Mouse (Mus musculus): ENCODE results near the gene Bag6. TPM values are rescaled to one million over a fixed set of nuclear protein-coding genes. Genes with fewer than 3 reads are reported as not detected.

Bag6 gene
- polyA plus RNA-seq, 1 experiment from 2014 or later = 84.0 TPM

DNA sequence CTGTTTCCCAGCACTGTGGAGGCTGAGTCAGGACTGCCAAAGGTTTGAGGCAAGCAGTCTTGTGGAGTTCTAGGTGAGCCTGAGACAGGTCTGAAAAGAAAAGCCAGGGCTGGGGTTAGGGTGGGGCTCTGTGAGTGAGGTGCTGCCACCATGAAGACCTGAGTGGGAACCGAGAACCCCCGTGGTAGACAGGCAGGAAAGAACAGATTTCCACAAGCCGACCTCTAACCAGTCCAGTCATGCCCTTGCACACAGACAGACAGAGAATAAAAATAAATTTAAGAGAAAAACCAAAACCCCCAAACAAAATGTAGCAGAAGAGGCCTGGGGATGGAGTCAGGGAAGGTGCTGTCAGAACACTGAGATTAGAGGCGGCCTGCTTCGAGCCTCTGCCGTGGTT is 40.4 kb downstream of the Bag6 start:
- Histone ChIP-seq H3K9me3 (no peaks in the 10 kb centered on the region), H3K27me3 (no peaks in the 10 kb centered on the region), H3K36me3 (no peaks in the 10 kb centered on the region), H3K27ac (replicated peaks) (no peak overlapping the region), H3K9ac (replicated peaks) (no peak overlapping the region), H3K4me2 (replicated peaks) (no peak overlapping the region), H3K4me3 (no peak overlapping the region), H3K4me1 (no peaks in the 10 kb centered on the region)
- 69% methylated on average over 6 of the region's 6 CpGs for WGBS
- ATAC-seq (ENCODE audit: low FRiP score, low read depth) = no peak

DNA sequence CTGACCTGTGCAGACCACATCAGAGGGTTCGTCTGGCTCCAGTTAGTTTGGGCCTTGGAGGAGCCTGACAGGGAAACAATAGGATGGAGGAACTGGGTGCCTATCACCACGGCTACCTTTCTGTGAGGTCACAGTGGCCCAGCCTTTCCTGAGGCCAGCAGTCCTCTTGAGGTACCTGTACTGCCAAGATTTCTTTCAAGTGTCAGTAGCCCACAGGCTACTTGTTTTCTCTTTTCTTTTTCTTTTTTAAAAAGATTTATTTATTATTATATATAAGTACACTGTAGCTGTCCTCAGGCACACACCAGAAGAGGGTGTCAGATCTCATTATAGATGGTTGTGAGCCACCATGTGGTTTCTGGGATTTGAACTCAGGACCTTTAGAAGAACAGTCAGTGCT is 41.0 kb downstream of the Bag6 start, which contains the start of gene Aif1:
Aif1 (minus strand) TSS at position 101 of the 400 bp plus-strand sequence.
- Histone ChIP-seq H3K36me3 (no peaks in the 10 kb centered on the region), H3K27ac (replicated peaks) (no peak within 1 kb of the TSS), H3K4me1 (no peaks in the 10 kb centered on the region), H3K9ac (replicated peaks) (no peak within 1 kb of the TSS), H3K4me3 (no peak within 1 kb of the TSS), H3K9me3 (no peaks in the 10 kb centered on the region), H3K4me2 (replicated peaks) (no peak within 1 kb of the TSS), H3K27me3 (no peaks in the 10 kb centered on the region)
- 23% methylated on average over 2 of the region's 2 CpGs for WGBS
- no peak for ATAC-seq (ENCODE audit: low FRiP score, low read depth)

DNA sequence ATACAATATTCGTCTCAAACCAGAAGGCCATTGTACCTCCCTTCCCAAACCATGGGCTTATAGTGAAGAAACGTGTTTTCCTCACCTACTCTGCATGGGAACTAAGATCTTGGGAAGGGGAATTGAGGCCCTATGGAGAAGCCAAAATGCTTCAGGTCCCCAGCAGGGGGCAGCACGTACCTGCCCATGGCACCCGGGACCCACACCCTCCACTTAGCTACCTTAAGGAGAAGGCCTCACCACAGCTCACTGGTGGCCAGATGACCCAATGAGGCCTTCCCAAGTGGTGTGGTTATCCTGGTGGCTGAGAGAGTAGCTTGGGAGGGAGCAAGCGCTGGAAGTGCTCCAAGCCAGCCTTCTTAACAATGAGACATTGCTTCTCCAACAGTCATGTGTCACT is 43.5 kb downstream of the Bag6 start:
- Histone ChIP-seq H3K9ac (replicated peaks) (no peak overlapping the region), H3K9me3 (no peaks in the 10 kb centered on the region), H3K36me3 (no peaks in the 10 kb centered on the region), H3K4me3 (no peak overlapping the region), H3K4me2 (replicated peaks) (no peak overlapping the region), H3K27ac (replicated peaks) (no peak overlapping the region), H3K4me1 (no peaks in the 10 kb centered on the region), H3K27me3 (no peaks in the 10 kb centered on the region)
- 0 out of 2 replicates have a peak, but pooled peaks have one; percentile 16 for ATAC-seq (ENCODE audit: low FRiP score, low read depth)
- 19% methylated on average over 5 of the region's 5 CpGs for WGBS

DNA sequence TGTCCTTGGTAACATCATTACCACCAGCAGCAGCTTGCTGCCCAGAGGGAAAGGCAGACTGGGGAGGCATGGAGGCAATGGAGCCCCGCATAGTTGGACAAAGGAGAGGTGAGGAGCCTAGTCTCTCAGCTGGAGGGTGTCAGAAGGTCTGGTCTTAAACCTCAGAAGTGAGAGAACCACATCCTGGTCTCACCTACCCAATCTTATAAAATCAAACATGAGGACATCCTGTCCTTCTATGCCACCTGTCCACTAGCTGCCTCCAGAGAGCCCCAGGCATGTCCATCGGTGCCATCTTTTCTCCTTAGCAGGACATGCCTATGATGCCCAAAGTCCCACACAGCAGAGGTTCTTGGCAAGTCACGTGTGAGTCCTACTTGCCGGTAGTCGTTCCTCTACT is 45.1 kb downstream of the Bag6 start:
- WGBS = 90% methylated on average over 5 of the region's 5 CpGs
- ATAC-seq (ENCODE audit: low FRiP score, low read depth) = no peak
- Histone ChIP-seq H3K4me1 (no peaks in the 10 kb centered on the region), H3K27me3 (no peaks in the 10 kb centered on the region), H3K36me3 (no peaks in the 10 kb centered on the region), H3K4me2 (replicated peaks) (no peak overlapping the region), H3K27ac (replicated peaks) (no peak overlapping the region), H3K9ac (replicated peaks) (no peak overlapping the region), H3K9me3 (no peaks in the 10 kb centered on the region), H3K4me3 (no peak overlapping the region)

DNA sequence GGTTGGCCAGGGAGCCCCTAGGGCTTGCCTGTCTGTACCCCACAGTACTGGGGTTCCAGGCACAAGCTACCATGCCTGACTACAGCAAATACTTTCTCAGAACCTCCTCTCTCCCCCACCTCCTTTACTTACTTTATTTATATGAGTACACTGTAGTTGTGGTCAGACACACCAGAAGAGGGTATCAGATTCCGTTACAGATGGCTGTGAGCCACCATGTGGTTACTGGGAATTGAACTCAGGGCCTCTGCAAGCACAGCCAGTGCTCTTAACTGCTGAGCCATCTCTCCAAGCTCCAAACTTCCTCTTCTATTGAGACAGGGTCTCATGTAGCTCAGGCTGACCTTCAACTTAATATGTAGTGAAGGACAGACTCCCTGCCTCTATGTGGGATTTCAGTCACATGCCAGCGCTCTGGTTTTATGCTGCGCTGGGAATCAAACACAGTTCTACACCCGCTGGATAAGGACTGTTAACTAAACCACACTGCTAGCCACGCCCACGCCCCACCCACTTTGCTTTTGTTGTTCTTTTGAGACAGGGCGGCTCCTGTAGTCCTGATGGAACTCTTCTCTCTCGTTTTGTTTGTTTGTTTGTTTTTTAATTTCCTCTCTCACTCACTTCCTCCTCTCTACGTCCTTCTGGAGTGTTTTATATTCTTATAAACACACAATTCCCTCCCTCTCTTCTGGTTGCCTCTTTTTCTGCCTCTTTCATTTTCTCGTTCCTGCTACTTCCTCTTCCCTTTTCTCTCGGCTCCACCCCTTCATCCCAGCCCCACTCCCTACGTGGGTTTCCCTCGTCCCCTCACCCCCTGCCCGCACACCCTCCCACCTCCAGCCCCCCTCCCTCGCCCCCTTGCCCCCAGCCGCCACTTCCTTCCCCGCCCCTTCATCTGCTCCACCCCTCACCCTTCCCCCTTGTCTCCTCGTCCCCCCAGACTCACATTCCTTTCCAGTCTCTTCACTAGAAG is 50.9 kb downstream of the Bag6 start:
- WGBS = 5% methylated on average over 17 of the region's 18 CpGs
- ATAC-seq (ENCODE audit: low FRiP score, low read depth) = 0 out of 2 replicates have a peak, but pooled peaks have one; percentile 47
- Histone ChIP-seq H3K36me3 (no peaks in the 10 kb centered on the region), H3K27ac (replicated peaks) (peak overlapping the region; percentile 65), H3K27me3 (no peaks in the 10 kb centered on the region), H3K4me3 (peak overlapping the region; percentile 35), H3K4me2 (replicated peaks) (peak overlapping the region; percentile 56), H3K9me3 (no peaks in the 10 kb centered on the region), H3K9ac (replicated peaks) (peak overlapping the region; percentile 39), H3K4me1 (peaks cover 13% of the 10 kb centered on the region)

DNA sequence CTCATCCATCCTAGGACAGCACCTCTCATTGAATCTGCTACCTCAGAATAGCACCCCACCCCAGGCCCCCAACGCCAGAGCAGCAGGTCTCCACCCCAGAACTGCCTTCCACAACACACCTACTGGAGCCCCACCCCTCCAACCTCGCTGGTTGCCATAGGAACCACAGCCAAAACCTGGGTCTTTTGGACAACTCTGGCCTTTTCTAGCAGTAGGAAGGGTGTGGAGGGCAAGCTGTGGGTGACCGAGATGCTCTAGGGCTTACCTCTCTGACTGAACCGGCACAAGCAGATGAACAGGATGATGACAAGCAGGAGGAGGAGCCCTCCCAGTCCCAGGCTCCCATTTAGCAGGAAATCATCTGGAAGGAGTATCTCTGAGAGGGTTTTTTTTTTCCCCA is 51.7 kb downstream of the Bag6 start:
- Histone ChIP-seq H3K27me3 (no peaks in the 10 kb centered on the region), H3K4me2 (replicated peaks) (peak overlapping the region; percentile 56), H3K4me3 (peak overlapping the region; percentile 35), H3K27ac (replicated peaks) (peak overlapping the region; percentile 65), H3K9me3 (no peaks in the 10 kb centered on the region), H3K4me1 (peaks cover 13% of the 10 kb centered on the region), H3K9ac (replicated peaks) (peak overlapping the region; percentile 39), H3K36me3 (no peaks in the 10 kb centered on the region)
- WGBS = 3% methylated on average over 4 of the region's 4 CpGs
- ATAC-seq (ENCODE audit: low FRiP score, low read depth) = no peak

DNA sequence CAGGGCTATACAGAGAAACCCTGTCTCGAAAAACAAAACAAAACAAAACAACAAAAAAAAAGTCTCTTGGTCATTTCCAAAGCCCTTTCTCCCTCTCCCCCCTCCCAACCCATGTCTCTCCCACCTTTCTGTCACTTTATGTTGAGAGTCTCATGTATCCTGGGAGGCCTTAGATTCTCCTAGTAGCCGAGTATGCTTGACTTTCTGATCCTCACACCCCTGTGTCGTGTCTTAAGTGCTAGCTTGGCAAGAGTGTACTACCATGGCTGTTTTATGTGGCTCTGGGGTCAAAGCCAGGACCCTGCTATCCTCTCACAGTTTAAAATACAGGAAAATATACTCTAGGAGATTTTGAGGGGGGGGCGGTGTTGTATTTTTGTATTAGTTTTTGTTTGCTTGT is 52.4 kb downstream of the Bag6 start:
- no peaks in the 10 kb centered on the region for H3K27me3 ChIP-seq
- H3K27ac ChIP-seq (replicated peaks) = no peak overlapping the region
- no peaks in the 10 kb centered on the region for H3K36me3 ChIP-seq
- no peaks in the 10 kb centered on the region for H3K9me3 ChIP-seq
- no peak overlapping the region for H3K4me2 ChIP-seq (replicated peaks)
- no peak overlapping the region for H3K9ac ChIP-seq (replicated peaks)
- no peak overlapping the region for H3K4me3 ChIP-seq
- H3K4me1 ChIP-seq = peaks cover 13% of the 10 kb centered on the region
- ATAC-seq (ENCODE audit: low FRiP score, low read depth) = no peak
- WGBS = 79% methylated on average over 4 of the region's 4 CpGs

DNA sequence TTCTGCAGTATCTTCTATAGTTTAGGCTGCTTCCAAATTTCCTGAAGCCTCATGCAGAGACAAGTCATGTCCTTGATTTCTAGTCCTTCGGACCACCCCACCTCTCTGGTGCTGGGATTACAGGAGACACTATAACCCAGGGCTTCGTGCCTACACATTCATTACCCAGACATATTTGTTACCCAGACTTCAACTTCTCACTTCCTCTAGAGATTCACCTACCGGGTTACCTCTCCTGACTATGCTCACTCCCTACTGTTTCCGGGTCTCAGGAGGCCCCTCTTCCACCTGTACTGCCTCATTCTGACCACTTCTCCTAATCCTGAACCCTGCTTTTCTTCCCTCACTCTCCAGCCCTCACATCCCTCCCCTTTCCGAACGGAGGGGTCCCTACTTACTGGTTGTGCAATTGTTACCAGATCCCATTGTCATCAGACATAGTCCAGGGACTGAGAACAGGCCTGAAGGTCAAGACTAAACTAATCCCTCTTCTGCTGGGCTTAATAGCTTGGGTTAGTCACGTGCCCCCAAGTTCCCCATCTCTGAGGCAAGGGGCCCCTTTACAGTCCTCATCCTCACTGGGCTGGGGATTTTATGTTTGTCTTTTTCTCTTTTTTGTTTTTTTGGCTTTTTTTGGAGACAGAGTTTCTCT is 53.1 kb downstream of the Bag6 start, which contains the start of gene Lst1:
Lst1 (minus strand) TSS at position 481 of the 652 bp plus-strand sequence.
- Histone ChIP-seq H3K4me2 (replicated peaks) (no peak within 1 kb of the TSS), H3K9ac (replicated peaks) (no peak within 1 kb of the TSS), H3K4me3 (no peak within 1 kb of the TSS), H3K9me3 (no peaks in the 10 kb centered on the region), H3K27me3 (no peaks in the 10 kb centered on the region), H3K4me1 (peaks cover 13% of the 10 kb centered on the region), H3K27ac (replicated peaks) (no peak within 1 kb of the TSS), H3K36me3 (no peaks in the 10 kb centered on the region)
- no peak for ATAC-seq (ENCODE audit: low FRiP score, low read depth)
- WGBS = 64% methylated on average over 7 of the region's 7 CpGs

DNA sequence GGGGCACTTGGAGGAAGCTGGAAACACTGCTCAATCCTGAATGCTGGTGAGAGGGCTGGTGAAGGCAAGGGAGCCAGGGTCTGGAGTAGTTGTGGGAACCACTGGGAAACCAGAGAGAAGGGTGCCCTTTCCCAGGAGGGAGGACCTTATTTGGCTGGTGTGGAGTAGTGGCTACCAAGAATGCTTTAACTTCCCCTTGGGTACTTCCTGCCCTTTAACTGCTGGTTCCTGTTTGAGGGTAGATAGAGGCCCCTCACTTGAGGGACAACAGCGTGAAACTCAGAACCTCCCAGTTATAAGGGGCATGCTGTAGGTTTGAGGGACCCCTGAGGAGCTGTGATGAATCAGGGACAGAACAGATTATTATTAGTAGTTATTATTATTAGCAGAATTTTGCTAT is 54.2 kb downstream of the Bag6 start:
- Histone ChIP-seq H3K9me3 (no peaks in the 10 kb centered on the region), H3K27ac (replicated peaks) (no peak overlapping the region), H3K36me3 (no peaks in the 10 kb centered on the region), H3K9ac (replicated peaks) (no peak overlapping the region), H3K4me1 (peaks cover 13% of the 10 kb centered on the region), H3K4me3 (no peak overlapping the region), H3K4me2 (replicated peaks) (no peak overlapping the region), H3K27me3 (peaks cover 4% of the 10 kb centered on the region)
- no peak for ATAC-seq (ENCODE audit: low FRiP score, low read depth)
- 66% methylated on average over 1 of the region's 1 CpGs for WGBS

DNA sequence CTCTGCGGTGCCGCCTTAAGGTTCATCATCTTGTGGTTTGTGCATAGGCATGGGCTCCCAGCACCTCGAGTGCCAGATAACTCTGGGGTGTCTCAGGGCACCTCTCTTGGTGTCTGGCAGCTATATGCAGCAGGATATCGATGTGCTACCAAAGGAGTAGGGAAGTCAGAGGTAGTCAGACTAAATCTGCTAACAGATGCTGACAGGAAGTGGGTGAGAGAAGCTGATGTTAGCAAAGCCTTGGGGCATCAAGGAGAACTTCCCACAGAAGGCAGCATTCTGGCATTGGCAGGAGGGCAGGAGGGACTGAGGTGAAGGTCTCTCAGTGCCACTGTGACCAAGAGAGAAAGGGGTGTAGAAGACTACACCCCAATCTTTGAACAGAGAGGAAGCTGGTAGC is 55.1 kb downstream of the Bag6 start:
- Histone ChIP-seq H3K27me3 (peaks cover 13% of the 10 kb centered on the region), H3K4me1 (peaks cover 13% of the 10 kb centered on the region), H3K27ac (replicated peaks) (no peak overlapping the region), H3K36me3 (no peaks in the 10 kb centered on the region), H3K9ac (replicated peaks) (no peak overlapping the region), H3K4me2 (replicated peaks) (no peak overlapping the region), H3K9me3 (no peaks in the 10 kb centered on the region), H3K4me3 (no peak overlapping the region)
- ATAC-seq (ENCODE audit: low FRiP score, low read depth) = no peak
- 69% methylated on average over 4 of the region's 4 CpGs for WGBS

DNA sequence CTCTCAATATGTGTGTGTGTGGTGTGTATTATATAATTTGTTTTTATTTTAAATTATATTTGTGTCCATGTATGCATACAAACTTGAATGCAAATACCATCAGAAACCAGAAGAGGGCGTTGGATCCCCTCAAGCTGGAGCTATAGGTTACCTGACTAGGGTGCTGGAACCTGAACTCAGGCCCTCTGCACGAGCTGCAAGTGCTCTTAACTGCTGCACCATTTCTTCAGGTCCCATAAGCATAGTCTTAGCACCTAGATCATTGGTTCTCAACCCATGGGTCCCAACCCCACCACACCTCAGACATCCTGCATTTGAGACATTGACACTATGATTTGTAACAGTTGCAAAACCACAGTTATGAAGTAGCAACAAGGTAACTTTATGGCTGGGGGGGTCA is 56.7 kb downstream of the Bag6 start:
- no peak overlapping the region for H3K4me2 ChIP-seq (replicated peaks)
- no peak overlapping the region for H3K4me3 ChIP-seq
- no peak overlapping the region for H3K27ac ChIP-seq (replicated peaks)
- H3K27me3 ChIP-seq = peaks cover 29% of the 10 kb centered on the region
- peaks cover 11% of the 10 kb centered on the region for H3K4me1 ChIP-seq
- no peaks in the 10 kb centered on the region for H3K9me3 ChIP-seq
- WGBS = 70% methylated on average over 2 of the region's 2 CpGs
- no peak for ATAC-seq (ENCODE audit: low FRiP score, low read depth)
- no peaks in the 10 kb centered on the region for H3K36me3 ChIP-seq
- H3K9ac ChIP-seq (replicated peaks) = no peak overlapping the region

DNA sequence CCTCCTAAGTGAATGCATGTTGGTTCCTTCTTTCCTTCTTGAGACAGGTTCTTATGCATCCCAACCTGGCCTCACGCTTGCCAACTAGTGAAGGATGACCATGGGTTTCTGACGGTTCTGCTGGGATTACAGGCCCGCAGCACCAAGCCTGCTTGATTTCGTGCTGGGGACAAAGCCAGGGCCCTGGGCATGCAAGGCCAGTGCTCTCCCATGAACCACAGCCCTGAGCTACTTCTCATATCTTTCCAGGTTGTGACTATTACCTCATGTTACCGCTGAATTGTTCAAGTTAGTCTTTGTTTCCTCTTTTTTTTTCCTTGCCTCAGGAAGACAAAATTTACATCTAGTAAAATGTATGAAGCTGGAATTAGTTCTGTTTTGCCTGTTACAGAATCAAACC is 57.9 kb downstream of the Bag6 start:
- Histone ChIP-seq H3K4me2 (replicated peaks) (no peak overlapping the region), H3K27ac (replicated peaks) (no peak overlapping the region), H3K9me3 (no peaks in the 10 kb centered on the region), H3K4me1 (peaks cover 11% of the 10 kb centered on the region), H3K4me3 (no peak overlapping the region), H3K27me3 (peaks cover 36% of the 10 kb centered on the region), H3K9ac (replicated peaks) (no peak overlapping the region), H3K36me3 (no peaks in the 10 kb centered on the region)
- no peak for ATAC-seq (ENCODE audit: low FRiP score, low read depth)
- WGBS = 82% methylated on average over 5 of the region's 5 CpGs

Data from midbrain, embryonic 12.5 days (tissue).